Mouse (Mus musculus): Measurements from ENCODE around the gene Erh. TPM values are rescaled to one million over a fixed set of nuclear protein-coding genes. Genes with fewer than 3 reads are reported as not detected.
A peak's percentile ranks its signal among the peaks of the same experiment; 100 is the strongest.

The Erh gene
- polyA plus RNA-seq (2015; fragmentation: Nextera tagmentation; extraction: Ambion mirVana), result 296 and 300 TPM in 2 replicates

DNA sequence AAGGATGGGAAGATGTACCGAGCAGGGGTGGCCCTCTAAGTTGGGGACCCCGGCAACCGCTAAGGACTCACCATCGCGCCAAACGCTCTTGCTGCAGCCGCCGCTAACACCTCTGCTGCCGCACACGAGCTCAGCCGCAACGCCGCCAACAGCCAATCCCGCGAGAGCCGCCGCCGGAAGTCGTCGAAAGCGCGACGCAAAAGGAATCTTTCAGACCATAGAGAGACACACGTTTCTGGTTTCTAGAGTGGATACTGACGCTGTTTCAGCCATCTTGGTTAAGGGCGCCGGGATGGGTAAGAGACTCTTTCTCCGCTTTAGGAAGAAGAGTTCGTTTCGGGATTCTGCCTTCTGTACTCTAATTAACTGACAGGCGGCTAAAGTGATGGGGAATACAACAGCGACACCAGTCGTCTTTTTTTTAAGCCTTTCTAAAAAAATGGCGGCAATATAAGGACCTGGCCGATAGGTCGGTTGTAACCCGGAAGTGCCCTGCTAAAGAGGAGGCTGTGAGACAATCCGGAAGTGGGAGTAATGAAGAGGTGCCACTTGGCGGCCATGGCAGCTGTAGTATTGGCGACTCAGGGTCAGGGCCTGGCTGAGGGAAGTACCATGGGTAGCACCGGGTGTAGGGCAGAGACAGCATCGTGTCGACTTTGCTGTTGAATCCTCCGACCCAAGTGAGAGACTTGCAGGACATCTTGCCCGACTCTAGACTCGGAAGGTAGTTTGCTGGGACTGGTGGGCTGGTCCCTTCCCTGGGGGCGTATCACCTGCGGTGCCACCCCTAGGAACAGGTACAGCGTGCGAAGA lies at the start of gene Erh, which contains the start of gene Slc39a9:
Gene Erh, minus strand, starts transcription at position 649 of the 813 bp plus-strand sequence.
Gene Slc39a9, plus strand, starts transcription at position 191 of the 813 bp plus-strand sequence.
- peaks cover 41% of the 10 kb centered on the region for H3K36me3 ChIP-seq
- H3K9me3 ChIP-seq, result no peaks in the 10 kb centered on the region
- peak within 1 kb of the TSS; percentile 96 for H3K4me3 ChIP-seq
- H3K9ac ChIP-seq, result peak within 1 kb of the TSS; percentile 97
- H3K27me3 ChIP-seq, result no peaks in the 10 kb centered on the region
- under 1% methylated on average over 50 of the region's 50 CpGs for WGBS
- H3K27ac ChIP-seq (replicated peaks), result peak within 1 kb of the TSS; percentile 91
- peaks cover 53% of the 10 kb centered on the region for H3K4me1 ChIP-seq (replicated peaks)
- ATAC-seq (ENCODE audit: low read depth), result peak; percentile 98
- peak within 1 kb of the TSS; percentile 97 for H3K4me2 ChIP-seq

- 61% methylated on average over 2 of the region's 2 CpGs for WGBS
Measured at GRCm38 (mm10) chr12:80693700-80694099, 49.6 kb upstream of the Erh start.

GRCm38 (mm10) chr12:80692269-80692972 lies 48.3 kb upstream of the Erh start, which contains the start of gene Plekhd1:
Gene Plekhd1 (plus strand): TSS chr12:80692591.
- Histone ChIP-seq H3K36me3 (no peaks in the 10 kb centered on the region), H3K4me3 (peak within 1 kb of the TSS; percentile 43), H3K4me2 (peak within 1 kb of the TSS; percentile 61), H3K9me3 (no peaks in the 10 kb centered on the region), H3K9ac (peak within 1 kb of the TSS; percentile 58), H3K27me3 (peaks cover 57% of the 10 kb centered on the region), H3K4me1 (replicated peaks) (peaks cover 33% of the 10 kb centered on the region), H3K27ac (replicated peaks) (0 out of 2 replicates have a peak within 1 kb of the TSS, but pooled peaks have one; percentile 10)
- WGBS, result under 1% methylated on average over 47 of the region's 52 CpGs
- peak; percentile 57 for ATAC-seq (ENCODE audit: low read depth)

More at GRCm38 (mm10) chr12:80693700-80694099, 49.6 kb upstream of the Erh start:
- Histone ChIP-seq H3K4me2 (peak overlapping the region; percentile 61), H3K4me1 (replicated peaks) (peaks cover 33% of the 10 kb centered on the region), H3K27me3 (peaks cover 57% of the 10 kb centered on the region), H3K36me3 (no peaks in the 10 kb centered on the region), H3K9me3 (no peaks in the 10 kb centered on the region), H3K9ac (no peak overlapping the region), H3K27ac (replicated peaks) (0 out of 2 replicates have a peak overlapping the region, but pooled peaks have one; percentile 10), H3K4me3 (no peak overlapping the region)
- no peak for ATAC-seq (ENCODE audit: low read depth)

- Histone ChIP-seq H3K9ac (no peak overlapping the region), H3K9me3 (no peaks in the 10 kb centered on the region), H3K4me2 (peak overlapping the region; percentile 61), H3K27ac (replicated peaks) (no peak overlapping the region), H3K4me1 (replicated peaks) (peaks cover 33% of the 10 kb centered on the region), H3K4me3 (peak overlapping the region; percentile 43; the same call in 1 of the 2 replicates), H3K36me3 (no peaks in the 10 kb centered on the region), H3K27me3 (peaks cover 57% of the 10 kb centered on the region)
- ATAC-seq (ENCODE audit: low read depth), result no peak
- WGBS, result 14% methylated on average over 12 of the region's 12 CpGs
Measured at GRCm38 (mm10) chr12:80691671-80692091, 47.5 kb upstream of the Erh start.

DNA sequence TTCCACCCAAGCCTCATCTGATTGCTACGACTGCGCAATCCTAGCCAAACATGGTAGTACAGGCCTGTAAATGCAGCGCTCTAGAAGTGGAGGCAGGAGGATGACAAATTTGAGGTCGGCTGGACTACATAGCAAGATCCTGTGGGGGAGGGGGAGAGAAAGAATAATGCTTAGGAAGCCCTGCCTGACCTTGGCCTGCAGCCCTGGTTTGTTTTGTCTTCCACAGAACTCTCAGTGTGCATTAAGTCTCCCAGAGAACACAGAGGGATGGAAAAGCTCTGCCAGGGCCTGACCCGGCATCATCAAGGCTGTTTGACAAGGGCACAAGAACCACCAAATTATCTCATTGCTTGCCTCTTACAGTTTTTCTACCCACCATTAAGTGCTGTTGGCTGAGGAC lies 45.6 kb upstream of the Erh start:
- Histone ChIP-seq H3K36me3 (no peaks in the 10 kb centered on the region), H3K9me3 (no peaks in the 10 kb centered on the region), H3K27me3 (peaks cover 45% of the 10 kb centered on the region), H3K4me1 (replicated peaks) (peaks cover 33% of the 10 kb centered on the region), H3K27ac (replicated peaks) (no peak overlapping the region), H3K4me3 (no peak overlapping the region), H3K9ac (no peak overlapping the region), H3K4me2 (no peak overlapping the region)
- no peak for ATAC-seq (ENCODE audit: low read depth)
- 64% methylated on average over 5 of the region's 5 CpGs for WGBS

GRCm38 (mm10) chr12:80687788-80688211 lies 43.7 kb upstream of the Erh start:
- no peak overlapping the region for H3K9ac ChIP-seq

DNA sequence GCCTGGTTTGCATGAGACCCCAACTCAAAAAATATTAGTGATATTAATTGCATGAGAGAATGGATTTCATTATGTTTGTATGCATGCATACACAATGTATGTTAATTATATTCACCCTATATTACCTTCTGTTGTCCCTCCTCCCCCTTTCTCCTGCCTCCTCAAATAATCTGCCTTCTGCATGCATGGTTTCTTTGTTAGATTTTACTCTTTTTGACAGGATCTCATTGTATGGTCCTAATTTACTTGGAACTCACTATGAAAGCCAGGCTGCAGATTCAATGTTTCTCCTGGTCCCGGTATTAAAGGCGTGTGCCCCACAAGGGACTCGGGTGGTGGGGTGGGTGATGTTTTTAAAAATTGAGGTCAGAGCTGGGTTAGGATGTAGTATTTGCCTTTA lies 40.2 kb upstream of the Erh start:
- Histone ChIP-seq H3K4me2 (no peak overlapping the region), H3K4me1 (replicated peaks) (no peaks in the 10 kb centered on the region), H3K36me3 (peaks cover 11% of the 10 kb centered on the region), H3K9me3 (no peaks in the 10 kb centered on the region), H3K9ac (no peak overlapping the region), H3K27ac (replicated peaks) (no peak overlapping the region), H3K4me3 (no peak overlapping the region), H3K27me3 (no peaks in the 10 kb centered on the region)
- WGBS, result 78% methylated on average over 3 of the region's 3 CpGs
- no peak for ATAC-seq (ENCODE audit: low read depth)

More at GRCm38 (mm10) chr12:80687788-80688211, 43.7 kb upstream of the Erh start:
- H3K36me3 ChIP-seq, result no peaks in the 10 kb centered on the region
- no peak overlapping the region for H3K27ac ChIP-seq (replicated peaks)
- H3K4me2 ChIP-seq, result no peak overlapping the region
- peaks cover 23% of the 10 kb centered on the region for H3K4me1 ChIP-seq (replicated peaks)
- 74% methylated on average over 10 of the region's 10 CpGs for WGBS
- no peaks in the 10 kb centered on the region for H3K9me3 ChIP-seq
- no peak overlapping the region for H3K4me3 ChIP-seq
- H3K27me3 ChIP-seq, result peaks cover 26% of the 10 kb centered on the region
- no peak for ATAC-seq (ENCODE audit: low read depth)

GRCm38 (mm10) chr12:80683554-80683953 lies 39.4 kb upstream of the Erh start:
- no peaks in the 10 kb centered on the region for H3K4me1 ChIP-seq (replicated peaks)
- no peak overlapping the region for H3K27ac ChIP-seq (replicated peaks)
- H3K36me3 ChIP-seq, result peaks cover 15% of the 10 kb centered on the region
- H3K4me2 ChIP-seq, result no peak overlapping the region
- no peaks in the 10 kb centered on the region for H3K27me3 ChIP-seq
- 86% methylated on average over 3 of the region's 3 CpGs for WGBS
- H3K4me3 ChIP-seq, result no peak overlapping the region
- ATAC-seq (ENCODE audit: low read depth), result no peak
- no peak overlapping the region for H3K9ac ChIP-seq
- H3K9me3 ChIP-seq, result no peaks in the 10 kb centered on the region

- no peaks in the 10 kb centered on the region for H3K27me3 ChIP-seq
- H3K4me2 ChIP-seq, result no peak overlapping the region
- no peak; the same call in 1 of the 2 replicates for ATAC-seq (ENCODE audit: low read depth)
- 86% methylated on average over 1 of the region's 1 CpGs for WGBS
- H3K27ac ChIP-seq (replicated peaks), result no peak overlapping the region
- peaks cover 31% of the 10 kb centered on the region for H3K36me3 ChIP-seq
- no peaks in the 10 kb centered on the region for H3K4me1 ChIP-seq (replicated peaks)
- H3K4me3 ChIP-seq, result no peak overlapping the region
- H3K9ac ChIP-seq, result no peak overlapping the region
- no peaks in the 10 kb centered on the region for H3K9me3 ChIP-seq
Measured at GRCm38 (mm10) chr12:80681340-80681739, 37.2 kb upstream of the Erh start.

DNA sequence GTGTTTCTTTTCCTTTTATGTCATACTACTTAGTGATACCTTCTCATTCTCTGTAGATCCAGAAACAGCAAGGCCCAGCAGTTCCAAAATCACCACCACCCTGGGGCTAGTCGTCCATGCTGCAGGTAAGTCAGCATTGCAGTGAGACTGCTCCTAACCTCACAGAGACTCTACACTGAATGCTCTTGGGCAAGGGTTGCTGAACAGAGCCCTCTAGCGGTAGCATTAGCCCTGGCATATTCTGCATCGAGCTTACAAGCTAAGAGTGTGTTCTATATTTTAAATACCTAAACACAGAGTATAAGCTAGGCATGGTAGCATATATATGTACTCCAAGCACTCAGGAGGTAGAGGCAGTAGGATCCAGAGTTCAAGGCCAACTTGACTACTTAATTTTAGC lies 29.0 kb upstream of the Erh start:
- H3K36me3 ChIP-seq, result peaks cover 55% of the 10 kb centered on the region
- H3K9ac ChIP-seq, result no peak overlapping the region
- no peak overlapping the region for H3K27ac ChIP-seq (replicated peaks)
- 0 out of 2 replicates have a peak, but pooled peaks have one; percentile 36 for ATAC-seq (ENCODE audit: low read depth)
- no peak overlapping the region for H3K4me2 ChIP-seq
- WGBS, result 23% methylated on average over 3 of the region's 3 CpGs
- H3K4me1 ChIP-seq (replicated peaks), result no peaks in the 10 kb centered on the region
- no peak overlapping the region for H3K4me3 ChIP-seq
- H3K27me3 ChIP-seq, result no peaks in the 10 kb centered on the region
- no peaks in the 10 kb centered on the region for H3K9me3 ChIP-seq

DNA sequence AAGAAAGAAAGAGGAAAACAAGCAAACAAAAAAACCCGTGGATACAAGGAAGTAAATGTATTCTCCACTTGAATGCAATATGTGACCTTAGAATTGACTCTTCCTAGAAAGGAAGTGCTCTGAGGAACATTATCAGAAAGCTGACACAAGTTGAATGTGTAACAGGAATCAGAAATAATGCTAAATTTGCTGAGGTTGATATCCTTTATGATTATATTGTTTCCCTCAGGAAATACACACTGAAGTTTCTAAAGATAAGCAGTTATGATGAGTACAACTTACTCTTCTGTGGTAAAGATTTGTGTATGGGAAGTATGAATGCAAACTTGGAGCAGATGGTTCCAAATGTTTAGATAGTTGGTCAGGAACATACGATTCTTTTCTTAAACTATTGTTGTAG lies 24.2 kb upstream of the Erh start:
- no peaks in the 10 kb centered on the region for H3K4me1 ChIP-seq (replicated peaks)
- 96% methylated on average over 2 of the region's 2 CpGs for WGBS
- no peak for ATAC-seq (ENCODE audit: low read depth)

DNA sequence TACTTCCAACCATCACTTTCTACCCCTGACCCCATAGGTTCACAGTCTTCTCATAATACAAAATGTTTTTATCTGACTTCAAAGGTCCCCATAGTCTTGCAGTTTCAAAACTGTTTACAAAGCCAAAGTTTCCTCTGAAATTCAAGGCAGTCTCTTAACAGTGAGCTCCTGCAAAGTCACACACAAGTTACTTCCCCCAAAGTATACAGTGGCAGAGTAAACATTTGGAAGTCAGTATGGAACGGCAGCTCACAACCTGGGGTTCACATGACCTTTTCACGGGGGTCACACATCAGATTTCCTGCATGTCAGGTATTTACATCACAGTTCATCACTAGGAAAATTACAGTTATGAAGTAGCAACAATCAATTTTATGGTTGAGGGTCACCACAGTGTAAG lies 19.8 kb upstream of the Erh start:
- 91% methylated on average over 2 of the region's 2 CpGs for WGBS

More for the DNA sequence above, 24.2 kb upstream of the Erh start:
- Histone ChIP-seq H3K9me3 (no peaks in the 10 kb centered on the region), H3K27me3 (no peaks in the 10 kb centered on the region), H3K27ac (replicated peaks) (no peak overlapping the region), H3K4me2 (no peak overlapping the region), H3K36me3 (peaks cover 38% of the 10 kb centered on the region), H3K9ac (no peak overlapping the region), H3K4me3 (no peak overlapping the region)

More for the DNA sequence above, 19.8 kb upstream of the Erh start:
- no peak overlapping the region for H3K4me3 ChIP-seq
- H3K4me1 ChIP-seq (replicated peaks), result no peaks in the 10 kb centered on the region; the same call in 1 of the 2 replicates
- H3K27ac ChIP-seq (replicated peaks), result no peak overlapping the region
- no peak overlapping the region for H3K4me2 ChIP-seq
- no peak overlapping the region for H3K9ac ChIP-seq
- H3K9me3 ChIP-seq, result no peaks in the 10 kb centered on the region
- no peak for ATAC-seq (ENCODE audit: low read depth)
- H3K36me3 ChIP-seq, result peaks cover 42% of the 10 kb centered on the region
- no peaks in the 10 kb centered on the region for H3K27me3 ChIP-seq
